Mouse (Mus musculus) kidney, embryonic 16.5 days (tissue): ENCODE results near the gene Rpl13a. TPM values are rescaled to one million over a fixed set of nuclear protein-coding genes. Genes with fewer than 3 reads are reported as not detected.
A peak's percentile ranks its signal among the peaks of the same experiment; 100 is the strongest.

Experiments
- ATAC-seq: fragments of 200-750 bp; cut with Nextera tagmentation; 2 replicates; pipeline ENCODE4 v1.8.0; 2017; ENCODE audit warnings: moderate TSS enrichment; ENCODE audit not compliant: low FRiP score, low TSS enrichment
- H3K27ac ChIP-seq: fragments of 300-500 bp; sonication (generic); 2 replicates; pipeline ENCODE4 v1.5.1; 2014; ENCODE audit warnings: low read length
- H3K27me3 ChIP-seq: fragments of 300-500 bp; sonication (generic); 2 replicates; pipeline ENCODE4 v1.6.1; 2014; ENCODE audit warnings: low read length, control low read depth, mixed read lengths; ENCODE audit not compliant: insufficient read depth
- H3K36me3 ChIP-seq: fragments of 300-500 bp; sonication (generic); 2 replicates; pipeline ENCODE4 v1.6.1; 2014; ENCODE audit warnings: low read length, control low read depth, mixed read lengths; ENCODE audit not compliant: insufficient read depth
- H3K4me1 ChIP-seq: fragments of 300-500 bp; sonication (generic); 2 replicates; pipeline ENCODE4 v1.6.1; 2014; ENCODE audit warnings: low read length, control low read depth, mixed read lengths; ENCODE audit not compliant: insufficient read depth
- H3K4me2 ChIP-seq: fragments of 300-500 bp; sonication (generic); replicated peaks from 2 replicates; pipeline ENCODE4 v1.6.1; 2014; ENCODE audit warnings: low read depth, low read length
- H3K4me3 ChIP-seq: fragments of 300-500 bp; sonication (generic); 2 replicates; pipeline ENCODE4 v1.5.1; 2014; ENCODE audit warnings: mild to moderate bottlenecking, low read length
- H3K9ac ChIP-seq: fragments of 300-500 bp; sonication (generic); replicated peaks from 2 replicates; pipeline ENCODE4 v1.6.1; 2014; ENCODE audit warnings: low read length
- H3K9me3 ChIP-seq: fragments of 300-500 bp; sonication (generic); 2 replicates; pipeline ENCODE4 v1.6.1; 2016; ENCODE audit warnings: low read length, control low read depth
- WGBS: fragments of 180-500 bp; shearing (Covaris S2); extraction: QIAGEN DNeasy Blood & Tissue Kit; methylation state at CpG from one replicate; pipeline ENCODE4 v1.1.7; 2014; 5-methylcytosine and 5-hydroxymethylcytosine counted together
- polyA plus RNA-seq: library from polyadenylated mRNA; unstranded; fragments of >200 nt; fragmentation: Nextera tagmentation; extraction: Ambion mirVana; gene quantifications from 2 replicates; pipeline ENCODE4 v1.2.1, GENCODE M21; 2015

The Rpl13a gene
- polyA plus RNA-seq, 1 experiment from 2014 or later = 1,083 TPM

- H3K4me3 ChIP-seq = no peak overlapping the region
- WGBS = 24% methylated on average over 11 of the region's 11 CpGs
- no peak overlapping the region for H3K9ac ChIP-seq
- H3K27me3 ChIP-seq = no peaks in the 10 kb centered on the region
- ATAC-seq = no peak
- peak overlapping the region; percentile 88 for H3K27ac ChIP-seq
- peaks cover 10% of the 10 kb centered on the region; the same call in 1 of the 2 replicates for H3K36me3 ChIP-seq
- no peaks in the 10 kb centered on the region for H3K9me3 ChIP-seq
- peaks cover 38% of the 10 kb centered on the region for H3K4me1 ChIP-seq
- 0 out of 2 replicates have a peak overlapping the region, but pooled peaks have one; percentile 6 for H3K4me2 ChIP-seq
These were observed 22.7 kb upstream of the Rpl13a start for GRCm38 (mm10) chr7:45151303-45151702.

GRCm38 (mm10) chr7:45150321-45150720 is 21.8 kb upstream of the Rpl13a start:
- no peak overlapping the region for H3K9ac ChIP-seq
- no peaks in the 10 kb centered on the region for H3K9me3 ChIP-seq
- H3K27ac ChIP-seq = peak overlapping the region; percentile 88
- peaks cover 38% of the 10 kb centered on the region for H3K4me1 ChIP-seq
- 24% methylated on average over 4 of the region's 4 CpGs for WGBS
- no peak overlapping the region for H3K4me3 ChIP-seq
- no peak overlapping the region for H3K4me2 ChIP-seq
- no peak for ATAC-seq
- peaks cover 19% of the 10 kb centered on the region for H3K36me3 ChIP-seq
- H3K27me3 ChIP-seq = no peaks in the 10 kb centered on the region

- no peak for ATAC-seq
- Histone ChIP-seq H3K9ac (no peak overlapping the region), H3K36me3 (peaks cover 25% of the 10 kb centered on the region), H3K27ac (peak overlapping the region; percentile 52), H3K4me2 (no peak overlapping the region), H3K4me1 (peaks cover 38% of the 10 kb centered on the region), H3K4me3 (no peak overlapping the region), H3K27me3 (no peaks in the 10 kb centered on the region), H3K9me3 (no peaks in the 10 kb centered on the region)
- WGBS = 65% methylated on average over 6 of the region's 6 CpGs
These were observed 21.0 kb upstream of the Rpl13a start for GRCm38 (mm10) chr7:45149545-45149944.

- H3K9me3 ChIP-seq = no peaks in the 10 kb centered on the region
- ATAC-seq = no peak
- 0 out of 2 replicates have a peak overlapping the region, but pooled peaks have one; percentile 7 for H3K9ac ChIP-seq
- WGBS = 66% methylated on average over 4 of the region's 4 CpGs
- H3K36me3 ChIP-seq = peaks cover 34% of the 10 kb centered on the region
- H3K27me3 ChIP-seq = no peaks in the 10 kb centered on the region
- peaks cover 38% of the 10 kb centered on the region for H3K4me1 ChIP-seq
- no peak overlapping the region for H3K4me3 ChIP-seq
- no peak overlapping the region for H3K4me2 ChIP-seq
- peak overlapping the region; percentile 77 for H3K27ac ChIP-seq
These were observed 20.1 kb upstream of the Rpl13a start for GRCm38 (mm10) chr7:45148534-45149098.

GRCm38 (mm10) chr7:45147899-45148298 is 19.3 kb upstream of the Rpl13a start:
- no peak overlapping the region; the same call in 1 of the 2 replicates for H3K4me3 ChIP-seq
- peak; percentile 62 for ATAC-seq
- H3K36me3 ChIP-seq = peaks cover 38% of the 10 kb centered on the region
- 69% methylated on average over 11 of the region's 11 CpGs for WGBS
- H3K4me1 ChIP-seq = peaks cover 32% of the 10 kb centered on the region
- H3K27ac ChIP-seq = peak overlapping the region; percentile 77
- H3K9me3 ChIP-seq = no peaks in the 10 kb centered on the region
- no peak overlapping the region for H3K9ac ChIP-seq
- H3K4me2 ChIP-seq = 0 out of 2 replicates have a peak overlapping the region, but pooled peaks have one; percentile 3
- no peaks in the 10 kb centered on the region for H3K27me3 ChIP-seq

- no peak overlapping the region for H3K4me3 ChIP-seq
- H3K9me3 ChIP-seq = no peaks in the 10 kb centered on the region
- H3K9ac ChIP-seq = peak overlapping the region; percentile 25
- H3K27ac ChIP-seq = peak overlapping the region; percentile 77
- no peaks in the 10 kb centered on the region for H3K27me3 ChIP-seq
- WGBS = 95% methylated on average over 11 of the region's 11 CpGs
- no peak for ATAC-seq
- H3K4me2 ChIP-seq = 0 out of 2 replicates have a peak overlapping the region, but pooled peaks have one; percentile 3
- peaks cover 43% of the 10 kb centered on the region for H3K36me3 ChIP-seq
- H3K4me1 ChIP-seq = peaks cover 32% of the 10 kb centered on the region
These were observed 18.7 kb upstream of the Rpl13a start for GRCm38 (mm10) chr7:45147267-45147666.

- H3K4me3 ChIP-seq = no peak overlapping the region
- no peak overlapping the region for H3K4me2 ChIP-seq
- H3K36me3 ChIP-seq = peaks cover 50% of the 10 kb centered on the region
- no peaks in the 10 kb centered on the region for H3K9me3 ChIP-seq
- WGBS = 94% methylated on average over 8 of the region's 8 CpGs
- H3K9ac ChIP-seq = no peak overlapping the region
- peaks cover 15% of the 10 kb centered on the region for H3K4me1 ChIP-seq
- no peak overlapping the region for H3K27ac ChIP-seq
- H3K27me3 ChIP-seq = no peaks in the 10 kb centered on the region
- ATAC-seq = no peak
These were observed 16.9 kb upstream of the Rpl13a start for GRCm38 (mm10) chr7:45145460-45145859.

- Histone ChIP-seq H3K4me1 (peaks cover 8% of the 10 kb centered on the region; the same call in 1 of the 2 replicates), H3K9ac (no peak overlapping the region), H3K36me3 (peaks cover 50% of the 10 kb centered on the region), H3K4me3 (no peak overlapping the region), H3K27ac (no peak overlapping the region), H3K27me3 (no peaks in the 10 kb centered on the region), H3K9me3 (no peaks in the 10 kb centered on the region), H3K4me2 (no peak overlapping the region)
- ATAC-seq = no peak
- 88% methylated on average over 13 of the region's 13 CpGs for WGBS
These were observed 16.0 kb upstream of the Rpl13a start for GRCm38 (mm10) chr7:45144368-45145174.

GRCm38 (mm10) chr7:45141914-45142313 is 13.4 kb upstream of the Rpl13a start:
- ATAC-seq = no peak
- peaks cover 44% of the 10 kb centered on the region for H3K36me3 ChIP-seq

GRCm38 (mm10) chr7:45141319-45141718 is 12.8 kb upstream of the Rpl13a start:
- Histone ChIP-seq H3K9me3 (no peaks in the 10 kb centered on the region), H3K4me2 (no peak overlapping the region), H3K4me3 (no peak overlapping the region), H3K9ac (no peak overlapping the region), H3K4me1 (no peaks in the 10 kb centered on the region), H3K27me3 (no peaks in the 10 kb centered on the region), H3K36me3 (peaks cover 40% of the 10 kb centered on the region), H3K27ac (no peak overlapping the region)
- ATAC-seq = no peak
- WGBS = 92% methylated on average over 3 of the region's 3 CpGs

More at GRCm38 (mm10) chr7:45141914-45142313, 13.4 kb upstream of the Rpl13a start:
- Histone ChIP-seq H3K9ac (no peak overlapping the region), H3K4me3 (no peak overlapping the region), H3K27me3 (no peaks in the 10 kb centered on the region), H3K27ac (no peak overlapping the region), H3K4me1 (no peaks in the 10 kb centered on the region), H3K4me2 (no peak overlapping the region), H3K9me3 (no peaks in the 10 kb centered on the region)
- 89% methylated on average over 5 of the region's 5 CpGs for WGBS
